Mouse (Mus musculus) heart, adult 8-10 months (tissue): ENCODE results near the gene Ckm. TPM values are rescaled to one million over a fixed set of nuclear protein-coding genes. Genes with fewer than 3 reads are reported as not detected.

ENCODE experiments used
- DNase-seq: peaks from one replicate; pipeline ENCODE4 v3.0.0; 2022; ENCODE audit warnings: low spot score
- microRNA-seq: library from miRNA; unstranded; fragments of <30 nt; microRNA quantifications from one replicate; pipeline ENCODE4 v1.2.0, GENCODE M21; 2022
- total RNA-seq, 4 experiments: library from RNA; stranded (reverse); gene quantifications; 2 replicates each; pipeline ENCODE4 v1.2.4; 2022

The Ckm gene
- total RNA-seq, 4 experiments from 2014 or later: 3,513 to 3,931 (median 3,544) TPM

DNA sequence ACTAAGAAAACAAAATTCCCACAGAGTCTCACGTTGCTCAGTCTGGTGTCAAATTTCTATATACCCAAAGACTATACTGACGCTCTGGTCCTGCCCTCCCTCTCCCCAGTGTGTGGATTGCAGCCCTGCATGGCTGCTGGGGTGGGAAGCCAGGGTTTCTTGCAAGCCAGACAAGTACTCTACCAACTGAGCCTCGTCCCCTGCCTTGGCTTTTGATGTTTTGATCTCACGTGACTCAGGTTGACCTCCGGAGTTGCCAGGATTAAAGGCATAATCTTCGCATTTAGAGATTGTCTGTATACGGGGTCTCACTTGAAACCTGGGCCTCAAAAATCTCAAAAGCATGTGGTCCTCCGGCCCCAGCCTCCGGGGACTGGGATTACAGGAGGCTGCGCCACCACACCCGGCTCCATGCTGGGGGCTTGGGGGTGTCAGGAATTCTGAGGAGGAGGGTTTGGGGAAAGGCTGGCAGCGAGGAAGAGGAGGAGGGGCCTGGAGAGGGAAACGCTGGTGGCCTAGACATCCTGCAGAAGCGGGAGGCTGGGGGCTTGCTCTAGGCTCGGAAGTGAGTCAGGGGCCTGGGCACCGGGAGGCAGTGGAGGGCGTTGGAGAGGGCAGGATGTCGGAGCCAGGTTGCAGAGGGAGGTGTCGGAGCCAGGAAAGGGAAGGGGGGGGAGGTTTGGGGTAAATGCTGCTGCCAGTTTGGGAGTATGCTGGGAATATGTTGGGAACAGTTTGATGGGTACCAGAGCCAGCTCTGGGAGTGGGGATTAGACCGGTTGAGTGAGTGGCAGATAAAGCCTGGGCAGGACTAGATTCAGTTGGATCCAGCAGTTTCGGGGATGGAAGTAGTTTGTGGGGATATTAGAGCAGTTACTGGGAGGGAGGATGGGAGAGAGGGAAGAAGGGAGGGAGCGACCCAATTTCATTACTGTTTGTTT lies 60.1 kb downstream of the Ckm start:
- DNase-seq: no peak

DNA sequence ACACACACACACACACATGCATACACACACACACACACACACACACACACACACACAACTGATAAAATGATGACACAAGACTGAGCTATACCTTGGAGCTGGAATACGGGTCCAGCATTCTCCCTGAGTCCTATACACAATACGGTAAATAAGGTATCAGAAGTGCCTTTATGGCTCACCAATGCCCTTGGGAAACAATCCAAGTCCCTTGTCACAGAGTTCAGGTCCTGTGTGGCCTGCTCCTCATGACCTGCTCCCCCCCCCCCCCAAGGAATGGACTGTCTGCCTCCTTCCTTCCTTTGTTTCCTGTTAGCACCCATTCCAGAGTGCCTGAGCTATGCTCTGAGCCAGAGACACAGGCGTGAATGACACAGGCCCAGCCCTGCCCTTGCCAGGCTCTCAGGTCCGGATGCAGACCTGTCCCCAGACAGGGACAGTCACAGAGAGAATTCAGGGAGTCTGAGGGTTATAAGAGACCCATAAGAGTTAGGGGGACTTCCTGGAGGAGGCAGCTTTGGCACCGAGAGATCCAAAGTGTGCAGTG lies 62.1 kb downstream of the Ckm start:
- no peak for DNase-seq

DNA sequence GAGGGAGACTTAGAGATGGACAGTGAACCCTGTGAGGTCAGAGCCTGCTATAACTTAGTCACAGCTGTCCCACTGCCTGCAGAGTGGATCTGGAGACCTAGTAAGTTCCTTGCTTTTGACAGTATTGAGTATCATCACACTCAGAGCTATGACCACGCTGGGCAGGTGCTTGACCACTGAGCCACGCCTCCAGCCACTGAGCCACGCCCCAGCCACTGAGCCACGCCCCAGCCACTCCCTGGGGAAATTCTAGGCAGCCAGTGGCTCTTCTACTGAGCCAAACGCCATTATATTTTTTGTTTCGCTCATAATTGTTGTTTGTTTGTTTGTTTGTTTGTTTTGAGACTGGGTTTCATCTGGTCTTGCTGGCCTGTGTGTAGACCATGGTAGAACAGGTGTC lies 63.1 kb downstream of the Ckm start:
- no peak for DNase-seq

DNA sequence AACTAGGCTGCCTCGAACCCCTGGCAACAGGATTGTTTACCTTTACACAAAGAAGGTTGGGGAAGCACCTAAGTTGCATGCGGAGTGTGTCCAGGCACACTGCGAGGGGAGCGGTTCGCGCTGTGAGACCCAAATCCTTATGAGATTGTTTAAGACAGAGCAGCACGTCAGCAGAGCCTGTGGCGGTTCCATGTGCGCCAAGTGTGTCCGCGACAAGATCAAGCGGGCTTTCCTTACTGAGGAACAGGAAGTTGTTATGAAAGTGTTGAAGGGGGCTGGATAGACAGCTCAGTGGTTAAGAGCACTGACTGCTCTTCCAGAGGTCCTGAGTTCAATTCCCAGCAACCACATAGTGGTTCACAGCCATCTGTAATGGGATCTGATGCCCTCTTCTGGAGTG lies 63.7 kb downstream of the Ckm start:
- DNase-seq: no peak

DNA sequence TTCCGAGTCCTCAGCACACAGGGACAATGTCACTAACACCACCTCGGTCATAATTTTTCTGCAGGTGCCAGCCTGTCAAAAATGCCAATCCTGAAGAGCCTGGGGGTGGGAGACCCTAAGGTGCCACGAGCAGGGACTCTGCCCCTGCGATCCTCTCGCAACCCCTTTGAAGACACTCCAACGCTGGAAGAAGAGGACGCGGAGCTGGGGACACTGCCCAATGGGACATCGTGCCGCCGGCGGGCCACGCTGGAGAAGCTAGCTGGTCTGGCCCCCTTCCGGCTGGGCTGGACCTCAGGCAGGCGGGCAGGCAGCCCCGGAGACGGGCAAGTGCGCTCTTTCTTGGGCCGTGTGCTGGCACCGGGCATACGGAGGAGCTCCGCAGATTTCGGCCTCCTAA lies 64.8 kb downstream of the Ckm start:
- no peak for DNase-seq

- no peak for DNase-seq
These were observed 65.7 kb downstream of the Ckm start for GRCm38 (mm10) chr7:19470308-19470707.

GRCm38 (mm10) chr7:19472403-19472802 lies 67.8 kb downstream of the Ckm start:
- no peak for DNase-seq

Small RNA genes within 50 kb of the gene (microRNA-seq; reads per million reads assigned to microRNA genes)
- gene Mir343: not detected

Other genes starting within 250 kb of the Ckm start
- under 1 TPM; 0.09 to 0.29 (median 0.26) TPM for gene Gipr, start 238.6 kb upstream of the Ckm start, total RNA-seq
- 10 to 100 TPM; 32.0 to 45.7 (median 35.7) TPM for gene Eml2, start 228.4 kb upstream of the Ckm start, total RNA-seq
- 1 to 10 TPM; 3.3 to 8.5 (median 7.4) TPM for gene Gpr4, start 192.2 kb upstream of the Ckm start, total RNA-seq
- 10 to 100 TPM; 61.4 to 77.3 (median 68.1) TPM for gene Opa3, start 176.4 kb upstream of the Ckm start, total RNA-seq
- gene Vasp, start 133.0 kb upstream of the Ckm start, total RNA-seq: 10 to 100 TPM; 18.0 to 27.2 (median 24.3) TPM
- gene Ppm1n, start 124.7 kb upstream of the Ckm start, total RNA-seq: not detected
- gene Rtn2, start 122.2 kb upstream of the Ckm start, total RNA-seq: 100 to 1,000 TPM; 137 to 160 (median 149) TPM
- gene Fosb, start 94.7 kb upstream of the Ckm start, total RNA-seq: 1 to 10 TPM; 1.2 to 9.8 (median 5.1) TPM
- 10 to 100 TPM; 39.8 to 46.9 (median 44.4) TPM for gene Ercc1, start 60.0 kb upstream of the Ckm start, total RNA-seq
- 10 to 100 TPM in 1 of 4 experiments, 1 to 10 TPM in 3; 8.8 to 12.7 (median 9.4) TPM for gene Cd3eap, start 45.3 kb upstream of the Ckm start, total RNA-seq
- 10 to 100 TPM; 31.6 to 66.7 (median 47.6) TPM for gene Ppp1r13l, start 45.0 kb upstream of the Ckm start, total RNA-seq
- 10 to 100 TPM; 11.2 to 14.5 (median 13.2) TPM for gene Ercc2, start 22.8 kb upstream of the Ckm start, total RNA-seq
- 1 to 10 TPM in 1 of 4 experiments, under 1 TPM in 2, not detected in 1; 0.60 to 1.2 (median 0.75) TPM for gene Klc3, start 672 bp upstream of the Ckm start, total RNA-seq
- gene Mark4, start 54.0 kb downstream of the Ckm start, total RNA-seq: 10 to 100 TPM; 22.8 to 26.4 (median 24.3) TPM
- 1 to 10 TPM in 3 of 4 experiments, under 1 TPM in 1; 0.94 to 1.5 (median 1.1) TPM for gene Exoc3l2, start 58.6 kb downstream of the Ckm start, total RNA-seq
- 1 to 10 TPM; 2.2 to 3.1 (median 3.0) TPM for gene Bloc1s3, start 103.6 kb downstream of the Ckm start, total RNA-seq
- 10 to 100 TPM; 36.3 to 44.7 (median 37.2) TPM for gene Trappc6a, start 103.6 kb downstream of the Ckm start, total RNA-seq
- not detected for gene Nkpd1, start 113.1 kb downstream of the Ckm start, total RNA-seq
- gene Ppp1r37, start 158.3 kb downstream of the Ckm start, total RNA-seq: 10 to 100 TPM; 61.6 to 72.9 (median 63.8) TPM
- gene Zfp296, start 172.5 kb downstream of the Ckm start, total RNA-seq: under 1 TPM; 0.25 to 0.84 (median 0.34) TPM
- gene Gemin7, start 172.8 kb downstream of the Ckm start, total RNA-seq: 10 to 100 TPM; 44.9 to 65.4 (median 52.1) TPM
- 10 to 100 TPM in 3 of 4 experiments, 1 to 10 TPM in 1; 9.6 to 16.8 (median 12.1) TPM for gene Clasrp, start 199.7 kb downstream of the Ckm start, total RNA-seq
- gene Relb, start 224.7 kb downstream of the Ckm start, total RNA-seq: 1 to 10 TPM; 6.4 to 9.2 (median 7.7) TPM